Mouse (Mus musculus) CH12.LX (cell line): Measurements from ENCODE around the gene Nop53. TPM values are rescaled to one million over a fixed set of nuclear protein-coding genes. Genes with fewer than 3 reads are reported as not detected.

ENCODE experiments used
- DNase-seq: peaks from one replicate; pipeline ENCODE4 v3.0.0-alpha.2; 2013; ENCODE audit errors: extremely low read depth
- H3K27ac ChIP-seq: 2 replicates; pipeline ENCODE4 v1.5.1; 2012; ENCODE audit warnings: low read depth, mild to moderate bottlenecking, control low read depth, moderate library complexity; ENCODE audit not compliant: insufficient read depth
- H3K27me3 ChIP-seq: replicated peaks from 2 replicates; pipeline ENCODE3; 2012; ENCODE audit warnings: inconsistent platforms
- H3K36me3 ChIP-seq, 2 experiments: replicated peaks in 1 of 2; 2 replicates each; pipeline versions ENCODE3 to v1.6.1; 2012; ENCODE audit warnings: inconsistent platforms in 1 of 2, low read length in 1 of 2, mild to moderate bottlenecking in 1 of 2, mixed read lengths in 1 of 2, moderate library complexity in 1 of 2; ENCODE audit not compliant: control insufficient read depth in 1 of 2, insufficient read depth in 1 of 2
- H3K4me1 ChIP-seq, 2 experiments: 2 replicates each; pipeline ENCODE4 v1.6.1; 2012; ENCODE audit warnings: inconsistent platforms in 1 of 2, moderate library complexity in 1 of 2; ENCODE audit not compliant: insufficient read depth in 2 of 2, control insufficient read depth in 1 of 2
- H3K4me2 ChIP-seq: 2 replicates; pipeline ENCODE4 v1.6.1; 2012; ENCODE audit warnings: low read depth, mild to moderate bottlenecking, control low read depth; ENCODE audit not compliant: poor library complexity, insufficient read depth, severe bottlenecking
- H3K4me3 ChIP-seq, 3 experiments: fragments of 150-350 bp in 1 of 3; sonication (generic) in 1 of 3; replicated peaks in 1 of 3; 2 replicates each; pipeline versions ENCODE3 to v1.5.1; 2011 to 2012; ENCODE audit warnings: low read depth in 2 of 3, low read length in 2 of 3, mild to moderate bottlenecking in 2 of 3, moderate library complexity in 2 of 3, control low read depth in 1 of 3, improper control_type of control experiment in 1 of 3, inconsistent platforms in 1 of 3, mixed read lengths in 1 of 3; ENCODE audit not compliant: poor library complexity in 1 of 3
- H3K79me2 ChIP-seq: replicated peaks from 2 replicates; pipeline ENCODE4 v1.6.1; 2012; ENCODE audit warnings: mild to moderate bottlenecking, moderate library complexity; ENCODE audit not compliant: control insufficient read depth, poor library complexity, insufficient read depth, severe bottlenecking; ENCODE audit errors: extremely low read depth
- H3K9ac ChIP-seq: 2 replicates; pipeline ENCODE4 v1.6.1; 2012; ENCODE audit warnings: low read depth, mild to moderate bottlenecking, control low read depth, moderate library complexity; ENCODE audit not compliant: insufficient read depth
- H3K9me3 ChIP-seq: replicated peaks from 2 replicates; pipeline ENCODE3; 2012; ENCODE audit warnings: low read length, inconsistent platforms, mixed read lengths
- BHLHE40 ChIP-seq: IDR thresholded peaks from 2 replicates; pipeline ENCODE4 v1.6.1; 2011; ENCODE audit warnings: mild to moderate bottlenecking, low read depth, low read length, improper control_type of control experiment
- CHD2 ChIP-seq: IDR thresholded peaks from 2 replicates; pipeline ENCODE4 v1.6.1; 2011; ENCODE audit warnings: low read length, improper control_type of control experiment
- CTCF ChIP-seq, 2 experiments: IDR thresholded peaks in 1 of 2; conservative IDR thresholded peaks in 1 of 2; 2 replicates each; pipeline ENCODE4 v1.5.1; 2011 to 2012; ENCODE audit warnings: low read depth in 2 of 2, low read length in 2 of 2, improper control_type of control experiment in 1 of 2, inconsistent platforms in 1 of 2, mild to moderate bottlenecking in 1 of 2, moderate library complexity in 1 of 2
- ETS1 ChIP-seq: conservative IDR thresholded peaks from 2 replicates; pipeline ENCODE4 v1.6.1; 2012; ENCODE audit warnings: low read depth, mild to moderate bottlenecking, inconsistent platforms, low read length, improper control_type of control experiment, moderate library complexity
- HCFC1 ChIP-seq: IDR thresholded peaks from 2 replicates; pipeline ENCODE4 v1.6.1; 2012; ENCODE audit warnings: low read depth, mild to moderate bottlenecking, inconsistent platforms, low read length, improper control_type of control experiment
- IRF4 ChIP-seq: IDR thresholded peaks from 2 replicates; pipeline ENCODE4 v1.6.1; 2014; ENCODE audit warnings: low read depth, mild to moderate bottlenecking, inconsistent platforms, low read length, improper control_type of control experiment
- MAFK ChIP-seq: IDR thresholded peaks from 2 replicates; pipeline ENCODE4 v1.6.1; 2011; ENCODE audit warnings: low read length, improper control_type of control experiment; ENCODE audit not compliant: insufficient replicate concordance
- MAZ ChIP-seq: IDR thresholded peaks from 2 replicates; pipeline ENCODE4 v1.6.1; 2012; ENCODE audit warnings: low read depth, mild to moderate bottlenecking, inconsistent platforms, low read length, improper control_type of control experiment, moderate library complexity
- MXI1 ChIP-seq: IDR thresholded peaks from 2 replicates; pipeline ENCODE4 v1.6.1; 2011; ENCODE audit warnings: mild to moderate bottlenecking, low read depth, low read length, improper control_type of control experiment
- MYC ChIP-seq: IDR thresholded peaks from 2 replicates; pipeline ENCODE4 v1.6.1; 2011; ENCODE audit warnings: low read depth, mild to moderate bottlenecking, improper control_type of control experiment, low read length
- NELFE ChIP-seq: IDR thresholded peaks from 2 replicates; pipeline ENCODE4 v1.6.1; 2011; ENCODE audit warnings: low read depth, low read length, improper control_type of control experiment
- PAX5 ChIP-seq: IDR thresholded peaks from 2 replicates; pipeline ENCODE4 v1.6.1; 2012; ENCODE audit warnings: low read length, inconsistent platforms, mixed read lengths
- RAD21 ChIP-seq: IDR thresholded peaks from 2 replicates; pipeline ENCODE4 v1.6.1; 2011; ENCODE audit warnings: low read depth, mild to moderate bottlenecking, low read length, improper control_type of control experiment, moderate library complexity
- SMC3 ChIP-seq: IDR thresholded peaks from 2 replicates; pipeline ENCODE4 v1.6.1; 2011; ENCODE audit warnings: low read depth, low read length, improper control_type of control experiment
- TBP ChIP-seq: conservative IDR thresholded peaks from 2 replicates; pipeline ENCODE4 v1.6.1; 2011; ENCODE audit warnings: low read depth, low read length, improper control_type of control experiment
- TCF12 ChIP-seq: IDR thresholded peaks from 2 replicates; pipeline ENCODE4 v1.6.1; 2014; ENCODE audit warnings: low read depth, mild to moderate bottlenecking, inconsistent platforms, low read length, improper control_type of control experiment
- USF2 ChIP-seq: conservative IDR thresholded peaks from 2 replicates; pipeline ENCODE4 v1.6.1; 2011; ENCODE audit warnings: low read depth, low read length, improper control_type of control experiment
- ZMIZ1 ChIP-seq: IDR thresholded peaks from 2 replicates; pipeline ENCODE4 v1.6.1; 2012; ENCODE audit warnings: low read depth, mild to moderate bottlenecking, inconsistent platforms, low read length, improper control_type of control experiment
- ZNF384 ChIP-seq: IDR thresholded peaks from 2 replicates; pipeline ENCODE4 v1.6.1; 2012; ENCODE audit warnings: low read depth, low read length, improper control_type of control experiment, inconsistent platforms
- dilution Hi-C: fragments of 300-500 bp; cut with MboI; formaldehyde crosslinking; loops from 2 replicates; pipeline ENCODE4 v1.14.3; 2020; ENCODE audit warnings: low sequenced_read_pairs; ENCODE audit not compliant: extremely low pct_unique_long_range_greater_than_20kb, extremely low pct_ligation_motif_present
- in situ Hi-C: fragments of 300-500 bp; cut with MboI; formaldehyde crosslinking; loops from 3 replicates; pipeline ENCODE4 v1.14.3; 2019; ENCODE audit warnings: low sequenced_read_pairs, low pct_ligation_motif_present, low pct_unique_long_range_greater_than_20kb, mixed read lengths
- polyA plus RNA-seq: library from polyadenylated mRNA; unstranded; fragments of >175 nt; gene quantifications from 2 replicates; pipeline ENCODE4 v1.2.1, GENCODE M21; 2012; ENCODE audit warnings: low read depth; ENCODE audit not compliant: insufficient read length
- total RNA-seq, 2 experiments: library from RNA; depleted of rRNA; stranded (reverse); fragments of 300-350 nt in 1 of 2; fragments of >200 nt in 1 of 2; gene quantifications; 2 replicates each; pipeline ENCODE4 v1.2.3; 2012 to 2014

Gene Nop53
- total and polyA plus RNA-seq, 3 experiments: 199 to 310 (median 291) TPM

DNA sequence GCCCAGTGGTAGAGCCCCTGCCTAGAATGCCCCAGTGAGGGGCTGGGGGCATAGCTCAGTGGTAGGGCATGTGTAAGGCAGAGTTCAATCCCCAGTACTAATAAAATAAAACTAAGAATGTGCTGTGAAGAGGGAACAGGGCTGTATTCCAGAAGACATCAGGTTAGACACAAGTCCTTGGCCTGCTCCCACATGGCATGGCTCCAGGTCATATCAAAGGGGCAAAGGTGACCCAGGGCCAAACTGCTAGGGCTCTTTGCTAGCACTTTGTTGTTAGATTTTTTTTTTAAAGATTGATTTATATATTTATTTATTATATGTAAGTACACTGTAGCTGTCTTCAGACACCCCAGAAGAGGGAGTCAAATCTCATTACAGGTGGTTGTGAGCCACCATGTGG is 27.5 kb downstream of the Nop53 start:
- Histone ChIP-seq H3K4me2 (no peak overlapping the region), H3K27ac (no peak overlapping the region), H3K4me1 (peaks cover 21 to 35% of the 10 kb centered on the region in 2 experiments), H3K27me3 (peaks cover under 1% of the 10 kb centered on the region), H3K9ac (no peak overlapping the region), H3K79me2 (peaks cover 22% of the 10 kb centered on the region), H3K36me3 (peaks cover 34 to 48% of the 10 kb centered on the region in 2 experiments), H3K9me3 (no peaks in the 10 kb centered on the region), H3K4me3 (no peak overlapping the region)
- in situ Hi-C loops: no loop called here
- TF ChIP-seq USF2 (no peak), MXI1 (no peak), HCFC1 (no peak), CTCF (conservative IDR thresholded peaks at IDR 0.05 in 1 of 2, IDR thresholded peaks at IDR 0.05 in 1 of 2; ENCODE audit: low read depth in 2 of 2, low read length in 2 of 2) (no peak), SMC3 (no peak), TBP (no peak)
- dilution Hi-C loops: no loop called here
- no peak for DNase-seq

DNA sequence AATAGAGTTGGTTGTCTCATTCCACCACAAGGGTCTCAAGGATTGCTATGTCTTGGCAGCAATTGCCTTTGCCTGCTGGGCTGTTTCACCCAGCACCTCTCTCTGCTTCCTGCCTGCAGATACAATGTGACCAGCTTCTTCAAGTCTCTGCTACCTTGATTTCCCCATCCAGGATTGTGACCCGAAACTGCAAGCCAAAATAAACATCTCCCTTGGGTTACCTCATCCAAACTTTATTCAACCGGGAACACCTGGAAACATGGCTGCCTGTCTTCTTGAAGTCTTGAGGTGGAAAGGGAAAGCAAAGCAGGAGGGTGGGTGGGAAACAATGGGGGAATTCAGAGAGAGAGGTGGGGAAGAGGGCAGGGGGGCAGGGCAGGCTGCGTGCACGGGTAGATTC is 28.9 kb downstream of the Nop53 start:
- Histone ChIP-seq H3K4me2 (no peak overlapping the region), H3K27ac (no peak overlapping the region), H3K9ac (no peak overlapping the region), H3K79me2 (peaks cover 22% of the 10 kb centered on the region), H3K4me3 (no peak overlapping the region), H3K36me3 (peaks cover 34 to 48% of the 10 kb centered on the region in 2 experiments), H3K27me3 (no peaks in the 10 kb centered on the region), H3K9me3 (no peaks in the 10 kb centered on the region), H3K4me1 (peaks cover 18 to 27% of the 10 kb centered on the region in 2 experiments)
- dilution Hi-C loops: no loop called here
- in situ Hi-C loops: no loop called here
- TF ChIP-seq IRF4 (no peak), ZMIZ1 (no peak), BHLHE40 (no peak), TCF12 (no peak), RAD21 (no peak), NELFE (no peak), CHD2 (no peak), MAZ (no peak), MAFK (no peak), MYC (no peak), ETS1 (no peak), HCFC1 (no peak), USF2 (no peak), ZNF384 (no peak), PAX5 (no peak)
- DNase-seq: no peak
